In the genomic region with DNA sequence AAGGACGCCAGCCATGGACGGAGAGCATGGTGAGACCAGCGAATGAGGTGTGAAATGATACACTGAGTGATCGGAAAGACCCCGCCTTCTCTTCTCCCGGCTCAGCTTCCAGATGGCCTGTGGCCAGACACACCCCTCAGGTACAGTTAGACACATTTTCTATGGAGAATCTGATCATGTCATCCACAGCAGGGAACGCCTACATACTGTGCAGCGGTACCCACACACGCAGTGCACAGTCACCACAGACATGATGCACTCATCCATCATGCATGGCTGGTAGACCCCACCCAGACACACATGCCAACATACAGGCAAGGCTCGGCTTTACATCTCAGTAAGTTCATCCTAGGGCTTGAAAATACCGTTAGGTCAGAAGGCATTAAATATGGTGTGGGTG, we compare ENCODE assay signal across 24 mouse cellular contexts.
"Had no signal": no experiment of that assay in that cellular context is flagged by ENCODE, and none has a peak within 500 bp of the region (broad histone marks: within the 10 kb centered on the region; RNA-seq: fewer than 3 reads in every experiment).

No protein-coding gene starts in this region.

- H3K27ac ChIP-seq: intestine, embryonic 15.5 days; kidney, embryonic 15.5 days; layer of hippocampus, adult 2 months; left cerebral cortex, adult 2 months; liver, embryonic 13.5 days; midbrain, embryonic 10.5 days; midbrain, embryonic 13.5 days; neural tube, embryonic 13.5 days; stomach, embryonic 15.5 days had no signal

- H3K27me3 ChIP-seq: intestine, embryonic 15.5 days; kidney, embryonic 15.5 days; liver, embryonic 13.5 days; midbrain, embryonic 13.5 days; neural tube, embryonic 13.5 days; stomach, embryonic 15.5 days had no signal

- H3K9me3 ChIP-seq: intestine, embryonic 15.5 days; liver, embryonic 13.5 days; stomach, embryonic 15.5 days had no signal

- H3K4me3 ChIP-seq: intestine, embryonic 15.5 days; kidney, embryonic 15.5 days; layer of hippocampus, adult 2 months; left cerebral cortex, adult 2 months; liver, embryonic 13.5 days; midbrain, embryonic 10.5 days; midbrain, embryonic 13.5 days; myocyte; neural tube, embryonic 13.5 days; stomach, embryonic 15.5 days had no signal

- H3K9ac ChIP-seq: intestine, embryonic 15.5 days; kidney, embryonic 15.5 days; liver, embryonic 13.5 days; midbrain, embryonic 13.5 days; neural tube, embryonic 13.5 days; stomach, embryonic 15.5 days had no signal

- H3K4me2 ChIP-seq: intestine, embryonic 15.5 days; kidney, embryonic 15.5 days; liver, embryonic 13.5 days; midbrain, embryonic 13.5 days; neural tube, embryonic 13.5 days; stomach, embryonic 15.5 days had no signal

- H3K4me1 ChIP-seq: intestine, embryonic 15.5 days; liver, embryonic 13.5 days; midbrain, embryonic 10.5 days; midbrain, embryonic 13.5 days; neural tube, embryonic 13.5 days; stomach, embryonic 15.5 days had no signal

- DNase-seq: kidney, adult 11 months; kidney, adult 8-10 months; kidney, postnatal 25 days; layer of hippocampus, adult 9-11 months; layer of hippocampus, postnatal 36 days; left cerebral cortex, postnatal 4 days; liver, embryonic 13.5 days; lung, adult 2 months; lung, postnatal 14 days; lung, postnatal 4 days; retina, postnatal 1 day; right cerebral cortex, postnatal 25 days; spleen, adult 18-20 months; thymus, postnatal 25 days had no signal

- H3K36me3 ChIP-seq: intestine, embryonic 15.5 days; liver, embryonic 13.5 days; midbrain, embryonic 10.5 days; midbrain, embryonic 13.5 days; neural tube, embryonic 13.5 days; stomach, embryonic 15.5 days had no signal

- ATAC-seq: intestine, embryonic 15.5 days; midbrain, embryonic 13.5 days; midbrain, embryonic 16.5 days had no signal
